Mouse (Mus musculus): ENCODE results near the gene Pxmp4.

Pxmp4 gene

GRCm38 (mm10) chr2:154549127-154549885 lies 54.2 kb downstream of the Pxmp4 start:
- DNase-seq (ENCODE audit: low spot score in 2 of 2), result peak in 1 of 2 experiments; percentile 56

GRCm38 (mm10) chr2:154548688-154549087 lies 54.8 kb downstream of the Pxmp4 start:
- no peak for DNase-seq (ENCODE audit: low spot score in 2 of 2)

GRCm38 (mm10) chr2:154546711-154547110 lies 56.8 kb downstream of the Pxmp4 start, which contains the start of gene 1700003F12Rik:
TSS of gene 1700003F12Rik (plus strand) at chr2:154547085.
- no peak for DNase-seq (ENCODE audit: low spot score in 2 of 2)

- DNase-seq (ENCODE audit: low spot score in 2 of 2), result peak; percentile 71 to 79
Observed at GRCm38 (mm10) chr2:154543567-154544347, 59.8 kb downstream of the Pxmp4 start.

- no peak for DNase-seq (ENCODE audit: low spot score in 2 of 2)
Observed at GRCm38 (mm10) chr2:154541630-154542029, 61.9 kb downstream of the Pxmp4 start.

- peak in 1 of 2 experiments; percentile 69 for DNase-seq (ENCODE audit: low spot score in 2 of 2)
Observed at GRCm38 (mm10) chr2:154539720-154540119, 63.8 kb downstream of the Pxmp4 start.

- DNase-seq (ENCODE audit: low spot score in 2 of 2), result no peak
Observed at GRCm38 (mm10) chr2:154538710-154539109, 64.8 kb downstream of the Pxmp4 start.

GRCm38 (mm10) chr2:154538310-154538709 lies 65.2 kb downstream of the Pxmp4 start:
- peak in 1 of 2 experiments; percentile 82 for DNase-seq (ENCODE audit: low spot score in 2 of 2)

Data from left cerebral cortex, adult 9 months (tissue).